Mouse (Mus musculus): ENCODE measurements at regions not wholly inside any gene's neighbourhood (a gene's known extent, or its start where the extent isn't known, plus 50 kb on each side); places are given as distances from the start of the nearest gene placed in this dataset.

DNA sequence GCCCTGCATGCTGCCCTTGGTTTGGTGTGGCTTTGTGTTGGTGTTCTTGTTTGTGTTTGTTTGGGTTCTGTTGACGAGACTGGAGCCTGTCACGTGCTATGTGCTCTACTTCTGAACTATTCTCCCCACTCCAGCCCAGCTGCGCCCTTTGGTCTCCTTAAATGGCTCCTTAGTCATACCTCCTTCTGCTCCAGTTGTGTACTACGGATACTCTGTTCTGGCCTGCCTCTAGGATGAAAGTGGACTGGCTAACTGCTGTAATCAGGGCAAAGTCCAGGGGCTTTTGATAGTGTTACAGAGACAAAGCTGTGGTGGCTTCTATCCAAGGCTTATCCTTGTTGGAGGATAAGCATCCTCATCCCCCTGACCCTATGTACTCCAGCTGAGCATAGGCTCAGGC is 92.0 kb downstream of the Ddx3x start:
- no peak for ATAC-seq (ENCODE audit: insufficient read depth)
- H3K27ac ChIP-seq (replicated peaks), result no peak overlapping the region
- 51% methylated on average over 4 of the region's 4 CpGs for WGBS (ENCODE audit: insufficient replicate concordance)
- H3K4me2 ChIP-seq, result no peak overlapping the region
- H3K4me1 ChIP-seq (replicated peaks), result no peaks in the 10 kb centered on the region
- no peaks in the 10 kb centered on the region for H3K9me3 ChIP-seq (replicated peaks)
- no peak overlapping the region for H3K4me3 ChIP-seq (replicated peaks)
- no peaks in the 10 kb centered on the region for H3K27me3 ChIP-seq
- H3K9ac ChIP-seq, result no peak overlapping the region
- H3K36me3 ChIP-seq (replicated peaks), result no peaks in the 10 kb centered on the region

GRCm38 (mm10) chrX:13386354-13386753 is 79.6 kb upstream of the Nyx start:
- Histone ChIP-seq H3K4me2 (no peak overlapping the region), H3K9ac (no peak overlapping the region), H3K4me1 (replicated peaks) (no peaks in the 10 kb centered on the region), H3K27ac (replicated peaks) (no peak overlapping the region), H3K27me3 (no peaks in the 10 kb centered on the region), H3K4me3 (replicated peaks) (no peak overlapping the region), H3K9me3 (replicated peaks) (no peaks in the 10 kb centered on the region), H3K36me3 (replicated peaks) (no peaks in the 10 kb centered on the region)
- WGBS (ENCODE audit: insufficient replicate concordance), result 64% methylated on average over 9 of the region's 9 CpGs
- ATAC-seq (ENCODE audit: insufficient read depth), result no peak

DNA sequence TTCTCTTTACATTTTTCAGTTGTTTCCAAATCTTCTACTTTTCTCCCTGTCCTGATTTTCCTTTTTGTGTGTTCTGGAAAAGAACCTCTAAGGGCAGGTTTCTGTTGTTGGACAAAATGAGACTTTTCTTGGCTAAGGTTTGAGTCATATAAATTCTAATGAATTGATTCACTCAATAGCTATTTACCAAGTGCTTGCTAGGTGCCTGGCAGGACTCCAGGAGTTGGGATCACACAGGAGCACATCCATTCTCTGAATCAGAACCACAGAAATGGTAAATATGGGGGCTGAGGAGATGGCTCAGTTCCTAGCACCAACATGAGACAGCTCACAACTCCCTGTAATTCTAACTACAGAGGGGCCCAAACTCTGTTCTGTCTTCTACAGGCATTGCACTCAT is 67.4 kb upstream of the Nyx start:
- no peak overlapping the region for H3K4me2 ChIP-seq
- no peak for ATAC-seq (ENCODE audit: insufficient read depth)
- H3K4me3 ChIP-seq (replicated peaks), result no peak overlapping the region
- H3K27me3 ChIP-seq, result no peaks in the 10 kb centered on the region
- no peaks in the 10 kb centered on the region for H3K9me3 ChIP-seq (replicated peaks)
- H3K27ac ChIP-seq (replicated peaks), result no peak overlapping the region
- no peaks in the 10 kb centered on the region for H3K36me3 ChIP-seq (replicated peaks)
- H3K9ac ChIP-seq, result no peak overlapping the region
- H3K4me1 ChIP-seq (replicated peaks), result no peaks in the 10 kb centered on the region

GRCm38 (mm10) chrX:13412726-13413125 is 53.2 kb upstream of the Nyx start:
- no peak overlapping the region for H3K4me3 ChIP-seq (replicated peaks)
- ATAC-seq (ENCODE audit: insufficient read depth), result no peak
- H3K4me1 ChIP-seq (replicated peaks), result no peaks in the 10 kb centered on the region
- no peak overlapping the region for H3K27ac ChIP-seq (replicated peaks)
- no peak overlapping the region for H3K9ac ChIP-seq
- 64% methylated on average over 2 of the region's 2 CpGs for WGBS (ENCODE audit: insufficient replicate concordance)
- H3K27me3 ChIP-seq, result peaks cover 3% of the 10 kb centered on the region; the same call in 1 of the 2 replicates
- H3K36me3 ChIP-seq (replicated peaks), result no peaks in the 10 kb centered on the region
- no peaks in the 10 kb centered on the region for H3K9me3 ChIP-seq (replicated peaks)
- no peak overlapping the region for H3K4me2 ChIP-seq

- no peaks in the 10 kb centered on the region for H3K9me3 ChIP-seq (replicated peaks)
- no peak for ATAC-seq (ENCODE audit: insufficient read depth)
- no peak overlapping the region for H3K4me2 ChIP-seq
- no peaks in the 10 kb centered on the region for H3K36me3 ChIP-seq (replicated peaks)
- WGBS (ENCODE audit: insufficient replicate concordance), result 45% methylated on average over 3 of the region's 3 CpGs
- peaks cover 3% of the 10 kb centered on the region; the same call in 1 of the 2 replicates for H3K27me3 ChIP-seq
- no peak overlapping the region for H3K9ac ChIP-seq
- no peak overlapping the region for H3K27ac ChIP-seq (replicated peaks)
- no peaks in the 10 kb centered on the region for H3K4me1 ChIP-seq (replicated peaks)
- no peak overlapping the region for H3K4me3 ChIP-seq (replicated peaks)
Measured at GRCm38 (mm10) chrX:13413135-13413534, 52.8 kb upstream of the Nyx start.

Measured in liver, embryonic 15.5 days (tissue).